Mouse (Mus musculus): Measurements from ENCODE around the gene Prkce.

DNA sequence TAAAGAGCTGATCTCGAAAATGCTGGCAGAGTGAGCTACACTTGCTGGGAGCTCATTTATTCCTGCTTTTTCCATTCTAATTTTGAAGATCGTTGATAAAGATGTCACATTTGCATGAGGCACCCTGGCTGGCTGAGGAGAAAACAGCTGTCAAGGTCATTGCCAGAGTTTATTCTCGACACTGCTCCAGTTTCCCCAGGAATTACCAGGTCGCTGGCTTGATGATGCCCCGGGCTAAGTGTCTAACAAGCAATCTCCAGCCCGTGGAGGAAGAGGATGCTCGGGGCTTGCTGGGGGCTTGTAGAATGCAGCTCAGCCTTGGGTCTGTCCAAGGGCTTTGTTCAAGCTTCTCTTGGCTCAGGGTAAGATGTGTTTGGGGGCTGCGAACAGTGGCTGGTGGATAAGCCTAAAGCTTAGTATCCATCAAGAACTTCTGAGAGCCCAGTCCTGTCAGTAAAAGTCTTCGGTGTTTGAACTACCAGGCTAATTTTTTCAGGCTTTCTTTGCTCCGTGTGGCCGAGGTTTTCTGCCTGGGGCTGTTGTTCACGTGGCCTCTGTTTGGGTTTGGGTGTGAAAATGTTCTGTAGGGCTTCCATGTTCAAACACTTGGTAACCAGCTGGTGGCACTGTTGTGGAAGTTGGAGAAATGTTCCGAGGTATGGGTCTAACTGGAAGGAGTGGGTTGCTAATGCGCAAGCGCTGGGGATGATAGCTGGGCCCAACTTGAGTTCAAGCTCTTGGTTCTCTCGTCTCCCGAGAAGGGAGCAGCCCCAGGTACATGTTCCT lies 293.3 kb downstream of the Prkce start:
- TF ChIP-seq CTCF (IDR thresholded peaks at IDR 0.05; ENCODE audit: low read depth) (peak; percentile 23), EP300 (IDR thresholded peaks at IDR 0.05; ENCODE audit: low read depth) (no peak)
